ENCODE assay signal across 11 mouse cellular contexts in genomic region chr2:144946468-144946867, GRCm38 (mm10).
"Had no signal": no experiment of that assay in that cellular context is flagged by ENCODE, and none has a peak within 500 bp of the region (broad histone marks: within the 10 kb centered on the region; RNA-seq: fewer than 3 reads in every experiment).

No protein-coding gene starts in this region.

- H3K4me2 ChIP-seq: liver, embryonic 11.5 days; liver, embryonic 15.5 days; midbrain, embryonic 15.5 days; neural tube, embryonic 12.5 days had no signal

- H3K9ac ChIP-seq: liver, embryonic 15.5 days; midbrain, embryonic 15.5 days; neural tube, embryonic 12.5 days had no signal

- H3K4me1 ChIP-seq: limb, embryonic 10.5 days; liver, embryonic 15.5 days; midbrain, embryonic 10.5 days; midbrain, embryonic 15.5 days; neural tube, embryonic 12.5 days had no signal

- H3K27me3 ChIP-seq: liver, embryonic 15.5 days; midbrain, embryonic 15.5 days; neural tube, embryonic 12.5 days had no signal

- H3K4me3 ChIP-seq: layer of hippocampus, adult 2 months; limb, embryonic 10.5 days; liver, embryonic 15.5 days; midbrain, embryonic 10.5 days; midbrain, embryonic 15.5 days; neural tube, embryonic 12.5 days had no signal

- H3K36me3 ChIP-seq: limb, embryonic 10.5 days; liver, embryonic 15.5 days; midbrain, embryonic 10.5 days; midbrain, embryonic 15.5 days; neural tube, embryonic 12.5 days had no signal

- H3K27ac ChIP-seq: layer of hippocampus, adult 2 months; limb, embryonic 10.5 days; liver, embryonic 15.5 days; midbrain, embryonic 10.5 days; midbrain, embryonic 15.5 days; neural tube, embryonic 12.5 days had no signal

- DNase-seq: kidney, adult 18-20 months; kidney, postnatal 10 days; kidney, postnatal 4 days; thymus, postnatal 36 days had no signal

- H3K9me3 ChIP-seq: limb, embryonic 10.5 days; liver, embryonic 15.5 days; midbrain, embryonic 10.5 days; midbrain, embryonic 15.5 days; neural tube, embryonic 12.5 days had no signal

- ATAC-seq: midbrain, embryonic 15.5 days had no signal
